Mouse (Mus musculus) midbrain, embryonic 15.5 days (tissue): Measurements from ENCODE around the gene Dlx2. TPM values are rescaled to one million over a fixed set of nuclear protein-coding genes. Genes with fewer than 3 reads are reported as not detected.

ENCODE experiments used
- polyA plus RNA-seq: library from polyadenylated mRNA; unstranded; fragments of >200 nt; fragmentation: Nextera tagmentation; extraction: Ambion mirVana; gene quantifications from 2 replicates; pipeline ENCODE4 v1.2.1, GENCODE M21; 2015

Gene Dlx2
- polyA plus RNA-seq, 1 experiment from 2014 or later: 8.0 TPM

Other genes starting within 250 kb of the Dlx2 start
- gene Slc25a12, start 179.0 kb downstream of the Dlx2 start, polyA plus RNA-seq: 101 and 109 TPM in 2 replicates
- gene Hat1, start 157.8 kb downstream of the Dlx2 start, polyA plus RNA-seq: 42.2 and 45.7 TPM in 2 replicates
- 35.7 and 36.7 TPM in 2 replicates for gene Metap1d, start 93.5 kb downstream of the Dlx2 start, polyA plus RNA-seq
- gene Dlx1, start 18.6 kb downstream of the Dlx2 start, polyA plus RNA-seq: 44.3 and 55.9 TPM in 2 replicates
- 18.6 and 19.2 TPM in 2 replicates for gene Itga6, start 198.9 kb upstream of the Dlx2 start, polyA plus RNA-seq